Mouse (Mus musculus) embryo, embryonic 10.5 days (tissue): ENCODE data around the gene Pnma1.
A peak's percentile ranks its signal among the peaks of the same experiment; 100 is the strongest.

ENCODE experiments used
- DNase-seq: peaks from one replicate; pipeline ENCODE4 v3.0.0-alpha.2; 2015; ENCODE audit warnings: low spot score

Gene Pnma1

GRCm38 (mm10) chr12:84100604-84101492 is 47.4 kb downstream of the Pnma1 start, which contains the start of gene Acot6:
Acot6 (plus strand) TSS chr12:84100654.
- peak; percentile 71 for DNase-seq

- DNase-seq = peak; percentile 4
These were observed 48.2 kb downstream of the Pnma1 start for GRCm38 (mm10) chr12:84100071-84100470.

GRCm38 (mm10) chr12:84099605-84100004 is 48.7 kb downstream of the Pnma1 start:
- no peak for DNase-seq
